Mouse (Mus musculus): ENCODE data around the gene Erc1.

Erc1 gene

GRCm38 (mm10) chr6:119796911-119797486 is 51.0 kb downstream of the Erc1 start:
- DNase-seq: no peak

DNA sequence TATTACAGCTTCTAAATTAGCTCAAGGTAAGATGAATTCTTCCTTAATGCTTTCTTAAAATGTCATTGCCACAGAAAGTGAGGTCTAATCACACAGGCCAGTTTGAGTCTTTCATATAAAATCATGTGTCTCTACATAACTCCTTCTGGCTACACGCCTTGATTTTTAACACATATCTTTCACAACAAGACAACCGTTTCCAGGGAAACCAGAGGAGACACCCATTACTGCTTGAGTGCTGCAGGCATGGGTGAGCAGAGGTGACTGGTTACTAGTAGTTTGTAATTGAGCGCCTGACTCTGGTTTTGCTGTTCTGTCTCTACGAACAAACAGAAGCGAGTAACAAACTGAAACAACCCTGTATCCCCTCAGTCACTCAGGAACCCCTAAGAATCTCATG is 51.7 kb downstream of the Erc1 start:
- DNase-seq: no peak

DNA sequence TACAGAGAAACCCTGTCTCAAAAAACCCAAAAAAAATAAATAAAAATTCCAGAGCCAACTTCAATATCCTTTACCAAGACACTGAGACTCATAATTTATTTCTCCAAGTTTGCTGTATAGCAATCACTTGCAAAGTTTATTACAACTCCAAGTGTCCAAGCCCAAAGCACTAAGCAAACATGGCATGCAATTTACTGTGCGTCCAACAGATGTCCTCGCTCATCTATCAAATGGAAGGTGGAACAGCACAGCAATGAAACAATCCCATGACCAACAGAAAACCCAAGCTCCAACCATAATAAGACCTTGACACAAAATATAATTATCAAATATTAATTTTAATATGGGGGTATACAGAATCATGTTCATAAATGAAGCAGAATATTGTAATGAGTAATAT is 55.4 kb downstream of the Erc1 start:
- peak; percentile 62 for DNase-seq

GRCm38 (mm10) chr6:119782416-119782815 is 65.6 kb downstream of the Erc1 start:
- no peak for DNase-seq

GRCm38 (mm10) chr6:119781109-119781508 is 66.9 kb downstream of the Erc1 start:
- DNase-seq: no peak

GRCm38 (mm10) chr6:119768778-119769177 is 79.2 kb downstream of the Erc1 start:
- no peak for DNase-seq

DNA sequence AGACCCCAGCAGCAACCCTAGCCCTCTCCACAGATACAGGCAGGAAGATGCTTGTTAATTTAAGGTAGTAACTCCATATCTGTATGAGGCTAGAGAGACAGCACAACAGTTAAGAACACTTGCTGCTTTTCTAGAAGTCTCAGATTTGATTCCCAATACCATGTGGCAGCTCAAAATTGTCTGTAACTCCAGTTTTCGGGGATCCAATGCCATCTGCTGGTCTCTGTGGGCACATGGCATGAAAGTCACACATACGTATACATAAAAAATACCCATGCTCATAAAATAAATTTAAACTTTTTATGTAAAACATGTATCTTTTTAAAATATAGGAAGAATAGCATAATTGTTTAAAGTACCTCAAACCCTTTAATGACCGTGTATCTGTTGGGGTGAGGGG is 83.6 kb downstream of the Erc1 start:
- DNase-seq: no peak

- no peak for DNase-seq
These were observed 88.1 kb downstream of the Erc1 start for GRCm38 (mm10) chr6:119759866-119760265.

DNA sequence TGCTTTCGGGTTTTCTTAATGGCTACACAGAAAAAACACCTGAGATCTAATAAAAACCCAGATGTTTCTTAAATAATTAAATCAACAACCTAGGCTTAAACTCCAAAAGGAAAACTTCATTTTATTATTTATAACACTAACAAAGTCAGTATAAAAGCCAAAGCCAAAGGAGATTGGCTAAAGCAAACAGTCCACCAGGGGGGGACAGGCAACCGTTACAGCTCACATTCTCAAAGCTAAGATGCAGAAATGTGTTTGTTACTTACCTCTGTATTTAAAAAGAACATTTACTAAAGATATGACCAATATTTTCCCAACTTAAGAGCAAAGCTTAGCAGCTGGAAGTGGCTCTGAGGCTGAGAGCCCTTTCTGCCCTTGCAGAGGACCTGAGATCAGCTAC is 89.5 kb downstream of the Erc1 start:
- DNase-seq: no peak

- no peak for DNase-seq
These were observed 90.2 kb downstream of the Erc1 start for GRCm38 (mm10) chr6:119757796-119758195.

- DNase-seq: no peak
These were observed 92.1 kb downstream of the Erc1 start for GRCm38 (mm10) chr6:119755866-119756265.

GRCm38 (mm10) chr6:119749093-119749635 is 98.8 kb downstream of the Erc1 start:
- DNase-seq: peak; percentile 27

DNA sequence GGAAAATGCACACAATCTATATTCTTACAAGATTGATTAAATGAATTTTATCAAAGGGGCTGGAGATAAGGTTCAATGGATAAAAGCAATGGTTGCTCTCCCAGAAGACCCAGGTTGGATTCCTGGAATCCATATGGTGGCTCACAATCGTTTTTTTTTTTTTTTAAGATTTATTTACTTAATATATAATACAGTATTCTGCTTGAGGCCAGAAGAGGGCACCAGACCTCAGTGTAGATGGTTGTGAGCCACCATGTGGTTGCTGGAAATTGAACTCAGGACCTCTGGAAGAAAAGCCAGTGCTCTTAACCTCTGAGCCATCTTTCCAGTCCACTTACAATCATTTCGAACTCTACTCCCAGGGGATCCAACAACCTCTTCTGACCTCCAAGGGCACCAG is 106.1 kb downstream of the Erc1 start:
- peak; percentile 7 for DNase-seq

GRCm38 (mm10) chr6:119740541-119740940 is 107.4 kb downstream of the Erc1 start:
- no peak for DNase-seq

DNA sequence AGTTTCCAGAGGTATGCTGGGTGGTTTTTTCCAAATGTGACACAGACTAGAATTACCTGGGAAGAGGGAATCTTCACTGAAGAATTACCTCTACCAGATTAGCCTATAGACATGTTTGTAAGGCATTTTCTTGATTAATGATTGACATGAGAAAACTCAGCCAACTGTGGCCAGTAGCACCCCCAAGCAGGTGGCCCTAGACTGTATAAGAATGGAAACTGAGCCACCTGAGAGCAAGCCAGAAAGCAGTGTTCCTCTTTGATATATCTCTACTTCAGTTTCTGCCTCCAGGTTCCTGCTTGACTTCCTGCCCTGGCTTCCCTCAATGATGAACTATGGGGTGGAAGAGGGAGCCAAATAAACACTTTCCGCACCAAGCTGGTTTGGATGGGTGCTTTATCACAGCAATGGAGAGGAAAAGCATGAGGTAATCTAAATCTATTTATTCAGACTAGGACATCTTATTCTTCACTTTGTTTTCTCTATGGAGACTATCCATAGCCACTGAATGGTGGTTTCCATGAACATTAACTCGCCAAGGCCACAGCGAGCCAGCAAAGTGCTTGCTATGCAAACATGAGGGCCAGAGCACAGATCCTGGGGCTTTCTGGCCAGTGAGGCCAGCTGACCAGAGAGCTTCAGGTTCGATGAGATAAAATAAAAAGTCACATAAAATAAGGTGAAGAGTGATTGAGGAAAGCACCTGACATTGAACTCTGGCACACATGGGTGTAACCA is 109.2 kb downstream of the Erc1 start:
- DNase-seq: peak; percentile 32

- DNase-seq: no peak
These were observed 110.3 kb downstream of the Erc1 start for GRCm38 (mm10) chr6:119737716-119738115.

- DNase-seq: no peak
These were observed 112.0 kb downstream of the Erc1 start for GRCm38 (mm10) chr6:119735937-119736336.

- DNase-seq: no peak
These were observed 116.8 kb downstream of the Erc1 start for GRCm38 (mm10) chr6:119731155-119731554.

GRCm38 (mm10) chr6:119715234-119715633 is 132.7 kb downstream of the Erc1 start:
- DNase-seq: no peak

DNA sequence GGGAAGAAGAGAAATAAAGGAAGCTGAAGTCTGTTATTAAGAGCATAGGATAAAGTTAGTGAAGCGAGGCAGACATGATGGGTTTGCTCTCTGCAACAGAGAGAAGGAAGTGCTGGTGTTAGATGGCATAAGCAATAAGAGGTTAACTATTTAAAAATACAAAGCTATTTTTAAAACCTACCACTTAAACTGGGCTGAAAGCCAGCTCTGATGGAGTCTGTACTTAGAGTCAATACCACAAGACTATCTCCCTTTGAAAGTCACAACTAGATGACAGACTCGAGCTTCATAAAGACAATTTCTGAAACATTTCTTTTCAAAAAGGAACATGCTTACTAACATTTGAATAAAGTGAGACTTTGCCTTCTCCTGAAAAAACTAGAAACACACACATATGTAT is 134.0 kb downstream of the Erc1 start:
- DNase-seq: no peak

- no peak for DNase-seq
These were observed 135.5 kb downstream of the Erc1 start for GRCm38 (mm10) chr6:119712486-119712885.

- DNase-seq: no peak
These were observed 136.2 kb downstream of the Erc1 start for GRCm38 (mm10) chr6:119711649-119712305.

- DNase-seq: no peak
These were observed 138.4 kb downstream of the Erc1 start for GRCm38 (mm10) chr6:119709552-119709951.

DNA sequence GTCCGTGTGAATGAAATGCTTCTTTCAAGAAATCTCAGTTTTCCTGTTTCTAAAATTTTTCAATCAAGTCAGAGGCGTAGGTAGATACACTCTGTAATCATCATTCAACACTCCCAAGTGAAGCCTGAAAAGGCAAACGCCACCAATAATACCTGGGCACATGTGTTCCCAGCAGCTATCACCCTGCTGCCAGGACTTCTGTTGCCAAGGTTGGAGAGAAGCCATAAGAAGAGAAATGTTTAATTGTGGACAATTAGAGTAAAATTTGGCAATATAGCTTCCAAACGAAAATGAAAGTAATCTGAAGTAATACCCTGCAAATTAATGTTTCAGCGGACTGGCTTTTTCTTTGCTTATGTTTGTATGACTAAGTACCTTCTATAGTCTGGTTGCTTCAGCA is 140.1 kb downstream of the Erc1 start:
- no peak for DNase-seq

Data from kidney, adult 18-20 months (tissue).